Mouse (Mus musculus): ENCODE data around the gene Hus1b.

DNA sequence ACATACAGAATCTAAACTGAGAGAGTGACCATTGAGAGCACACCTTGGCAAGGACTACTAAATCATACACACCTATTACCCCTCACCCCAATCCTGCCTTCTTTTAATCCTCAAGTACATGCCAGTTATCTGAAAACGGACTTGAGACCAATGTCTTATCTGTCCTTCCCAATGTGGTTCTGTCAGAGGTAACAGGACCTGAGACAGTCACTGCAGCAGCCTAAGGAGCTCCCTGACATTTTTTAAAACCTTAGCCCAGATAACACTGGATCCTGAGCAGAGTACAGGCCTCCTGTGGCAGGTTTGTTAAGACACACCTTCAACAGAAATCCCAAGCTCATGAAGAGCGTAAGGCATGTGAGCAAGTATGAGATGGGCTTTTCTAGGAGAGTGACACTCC, 18.4 kb downstream of the Hus1b start:
- TF ChIP-seq CTCF (IDR thresholded peaks at IDR 0.05): no peak
- TF ChIP-seq EP300 (IDR thresholded peaks at IDR 0.05): no peak
